Mouse (Mus musculus): Measurements from ENCODE around the gene Il17f. TPM values are rescaled to one million over a fixed set of nuclear protein-coding genes. Genes with fewer than 3 reads are reported as not detected.
"Not testable (repeated sequence)": the region's sequence is repeated elsewhere in the genome, so short reads cannot be mapped to it uniquely, and the experiment has no call there.

The Il17f gene
- polyA plus RNA-seq, 1 experiment from 2014 or later: not detected

DNA sequence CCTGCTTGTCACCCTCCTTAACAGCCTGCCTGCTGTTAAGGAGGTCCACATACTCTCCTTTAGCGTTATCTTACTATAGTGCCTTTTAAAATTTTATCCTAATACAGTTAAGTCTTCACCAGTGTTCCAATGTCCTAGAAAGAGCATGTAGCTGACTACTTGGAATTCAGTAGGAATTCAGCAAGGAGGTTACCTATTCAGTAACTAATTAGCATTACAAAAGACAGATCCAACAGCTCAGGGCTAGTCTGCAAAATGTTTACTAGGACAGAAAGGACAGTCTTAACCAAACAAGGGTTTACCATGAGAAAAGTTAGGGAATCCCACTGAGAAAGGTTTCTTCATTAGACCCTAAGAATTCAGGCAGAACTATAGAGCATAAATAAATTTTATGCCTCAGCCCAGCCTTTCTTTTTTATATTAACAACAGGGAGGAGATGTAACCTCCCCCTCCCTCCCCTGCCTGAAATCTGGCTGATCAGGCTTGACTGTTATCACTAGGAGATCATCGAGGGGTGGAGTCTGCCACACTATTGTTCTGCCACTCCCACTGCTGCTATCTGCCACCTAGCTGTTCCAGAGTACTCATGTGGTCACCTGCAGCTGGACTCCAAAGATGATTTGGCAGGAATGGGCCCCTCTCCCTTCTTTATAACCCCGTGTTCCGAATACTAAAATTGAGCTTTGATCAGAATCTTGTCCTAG is 16.2 kb downstream of the Il17f start:
- not testable (repeated sequence) for H3K4me1 ChIP-seq; ATAC-seq (replicated peaks); H3K36me3 ChIP-seq; H3K9ac ChIP-seq (replicated peaks); H3K27ac ChIP-seq (replicated peaks); H3K27me3 ChIP-seq; H3K9me3 ChIP-seq; H3K4me3 ChIP-seq; H3K4me2 ChIP-seq (replicated peaks)
- WGBS: 82% methylated on average over 4 of the region's 4 CpGs

DNA sequence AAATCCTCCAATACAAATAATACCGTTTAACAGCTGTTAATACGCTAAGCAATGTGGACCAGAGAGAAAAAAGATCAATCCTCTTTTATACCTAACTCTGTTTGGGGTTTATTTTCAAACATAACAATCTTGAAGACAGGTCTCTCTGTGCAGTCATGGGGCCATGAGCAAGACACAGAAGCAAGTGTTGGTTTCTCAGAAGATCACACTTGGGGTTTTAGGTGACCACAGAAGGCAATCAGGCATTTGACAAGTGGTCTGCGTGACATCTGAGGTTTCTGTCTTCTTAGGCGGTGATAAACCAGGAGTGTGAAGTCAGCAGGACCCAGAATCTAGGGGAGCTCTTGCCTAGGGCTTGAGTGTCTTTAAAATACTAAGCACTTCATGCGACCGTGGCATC is 23.9 kb downstream of the Il17f start:
- no peak for ATAC-seq (replicated peaks)
- H3K27ac ChIP-seq (replicated peaks): no peak overlapping the region
- H3K4me2 ChIP-seq (replicated peaks): no peak overlapping the region
- H3K9ac ChIP-seq (replicated peaks): no peak overlapping the region
- no peaks in the 10 kb centered on the region for H3K4me1 ChIP-seq
- no peak overlapping the region for H3K4me3 ChIP-seq
- WGBS: 84% methylated on average over 6 of the region's 6 CpGs
- no peaks in the 10 kb centered on the region for H3K36me3 ChIP-seq
- H3K27me3 ChIP-seq: no peaks in the 10 kb centered on the region
- H3K9me3 ChIP-seq: no peaks in the 10 kb centered on the region

DNA sequence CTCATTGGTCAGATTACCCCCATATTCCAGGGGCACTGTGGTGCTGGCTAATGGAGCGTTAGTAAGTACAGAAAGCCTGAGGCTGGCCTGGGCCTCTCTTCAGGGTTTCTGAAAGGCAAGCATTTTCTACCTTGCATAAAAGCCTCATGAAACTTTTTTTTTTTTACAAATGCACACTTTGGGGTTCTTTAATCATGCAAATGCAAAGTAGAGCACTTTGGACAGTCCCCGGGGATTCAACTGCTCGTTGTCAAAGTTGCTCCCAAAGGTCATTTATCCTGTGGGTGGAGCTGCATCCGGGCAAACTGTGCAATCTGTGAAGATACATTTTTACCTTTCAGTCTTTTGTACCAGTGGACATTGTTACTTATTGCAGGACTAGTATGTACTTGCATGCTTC is 29.0 kb downstream of the Il17f start:
- Histone ChIP-seq H3K4me3 (no peak overlapping the region), H3K9me3 (no peaks in the 10 kb centered on the region), H3K4me1 (no peaks in the 10 kb centered on the region), H3K36me3 (no peaks in the 10 kb centered on the region), H3K27ac (replicated peaks) (no peak overlapping the region), H3K9ac (replicated peaks) (no peak overlapping the region), H3K27me3 (no peaks in the 10 kb centered on the region), H3K4me2 (replicated peaks) (no peak overlapping the region)
- no peak for ATAC-seq (replicated peaks)
- 33% methylated on average over 4 of the region's 4 CpGs for WGBS

DNA sequence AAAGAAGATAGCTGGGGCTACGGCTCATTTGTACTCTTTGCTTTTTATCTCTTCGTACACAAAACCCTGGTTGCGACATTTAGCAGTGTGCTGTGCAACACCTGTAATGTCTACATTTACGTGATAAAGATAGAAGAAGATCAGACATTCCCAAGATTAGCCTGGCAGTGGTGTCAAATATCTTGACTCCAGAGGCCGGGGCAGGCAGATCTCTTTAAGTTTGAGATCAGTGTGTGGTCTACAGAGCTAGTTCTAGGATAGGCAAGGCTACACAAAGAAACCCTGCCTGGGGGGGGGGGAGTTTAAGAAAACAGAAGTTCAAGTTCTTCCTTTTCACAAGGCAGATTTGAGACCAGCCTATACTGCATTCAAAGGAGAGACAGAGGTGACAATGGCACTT is 30.1 kb downstream of the Il17f start:
- no peak overlapping the region for H3K27ac ChIP-seq (replicated peaks)
- no peak for ATAC-seq (replicated peaks)
- no peaks in the 10 kb centered on the region for H3K27me3 ChIP-seq
- 91% methylated on average over 5 of the region's 5 CpGs for WGBS
- H3K9ac ChIP-seq (replicated peaks): no peak overlapping the region
- no peaks in the 10 kb centered on the region for H3K36me3 ChIP-seq
- H3K4me3 ChIP-seq: no peak overlapping the region
- H3K4me1 ChIP-seq: no peaks in the 10 kb centered on the region
- no peaks in the 10 kb centered on the region for H3K9me3 ChIP-seq
- H3K4me2 ChIP-seq (replicated peaks): no peak overlapping the region

DNA sequence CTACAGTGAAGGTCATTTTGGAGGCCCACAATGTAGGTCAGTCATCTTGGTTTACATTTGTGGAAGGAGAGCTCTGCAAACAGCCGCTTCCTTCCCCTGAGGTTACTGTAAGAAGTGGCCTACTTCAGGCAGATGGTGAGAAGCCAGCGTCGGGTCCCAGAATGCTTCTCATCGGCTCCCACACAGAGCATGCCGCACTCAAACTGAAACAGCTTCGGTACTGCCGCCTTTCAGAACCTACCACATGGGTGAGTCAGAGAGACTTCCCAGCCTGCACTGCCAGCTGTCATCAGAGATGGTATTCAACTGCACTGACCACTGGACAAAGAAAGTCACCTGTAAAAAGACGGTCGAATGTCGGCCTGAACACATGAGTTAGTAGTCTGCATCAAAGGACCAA is 30.6 kb downstream of the Il17f start:
- no peaks in the 10 kb centered on the region for H3K4me1 ChIP-seq
- no peak overlapping the region for H3K4me3 ChIP-seq
- no peak overlapping the region for H3K27ac ChIP-seq (replicated peaks)
- WGBS: 92% methylated on average over 10 of the region's 10 CpGs
- H3K9ac ChIP-seq (replicated peaks): no peak overlapping the region
- H3K9me3 ChIP-seq: no peaks in the 10 kb centered on the region
- no peaks in the 10 kb centered on the region for H3K27me3 ChIP-seq
- no peaks in the 10 kb centered on the region for H3K36me3 ChIP-seq
- ATAC-seq (replicated peaks): no peak
- no peak overlapping the region for H3K4me2 ChIP-seq (replicated peaks)

DNA sequence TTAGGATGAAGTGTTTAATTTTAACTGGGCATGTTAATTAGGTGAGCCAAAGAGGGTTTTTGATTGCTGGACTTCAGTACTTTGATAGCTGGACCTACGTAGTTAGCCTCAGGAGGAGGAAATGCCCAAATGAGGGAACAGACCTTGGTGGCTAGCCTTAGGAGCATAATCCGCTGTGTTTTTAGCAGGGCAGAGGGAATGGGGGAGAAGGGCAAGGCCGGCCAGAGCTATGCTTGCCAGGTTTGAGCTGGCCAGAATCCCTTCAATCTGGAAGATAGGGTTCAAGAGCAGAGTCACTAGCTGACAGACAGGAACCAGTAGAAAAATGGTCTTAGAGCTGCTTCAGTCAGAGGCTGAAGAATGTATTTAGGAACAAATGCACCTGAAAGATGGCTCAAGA is 32.8 kb downstream of the Il17f start:
- Histone ChIP-seq H3K9ac (replicated peaks) (no peak overlapping the region), H3K9me3 (no peaks in the 10 kb centered on the region), H3K4me3 (no peak overlapping the region), H3K27me3 (no peaks in the 10 kb centered on the region), H3K36me3 (no peaks in the 10 kb centered on the region), H3K27ac (replicated peaks) (no peak overlapping the region), H3K4me1 (no peaks in the 10 kb centered on the region), H3K4me2 (replicated peaks) (no peak overlapping the region)
- 90% methylated on average over 3 of the region's 3 CpGs for WGBS
- no peak for ATAC-seq (replicated peaks)

DNA sequence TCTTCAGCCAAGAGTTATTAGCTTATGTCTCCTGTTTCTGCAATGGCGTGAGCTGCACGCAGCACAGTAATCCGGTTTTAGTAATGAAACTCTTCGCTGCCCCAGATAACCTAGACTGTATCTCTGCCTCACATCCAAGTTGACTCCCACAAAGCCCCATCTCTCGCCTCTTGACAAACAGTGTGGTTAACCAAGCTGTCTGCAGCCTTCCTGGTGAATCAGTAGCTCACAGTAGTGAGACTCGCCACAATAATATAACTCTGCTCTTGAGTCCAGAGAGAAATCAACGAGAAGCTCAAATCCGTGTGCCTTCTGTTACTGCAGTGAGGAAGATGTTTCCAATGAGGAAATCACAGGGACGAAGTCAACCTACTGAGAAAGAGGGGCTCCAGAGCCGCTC is 36.0 kb downstream of the Il17f start:
- no peaks in the 10 kb centered on the region for H3K9me3 ChIP-seq
- no peaks in the 10 kb centered on the region for H3K36me3 ChIP-seq
- H3K4me3 ChIP-seq: no peak overlapping the region
- ATAC-seq (replicated peaks): no peak
- H3K4me2 ChIP-seq (replicated peaks): no peak overlapping the region
- WGBS: 91% methylated on average over 10 of the region's 10 CpGs
- no peaks in the 10 kb centered on the region for H3K27me3 ChIP-seq
- H3K27ac ChIP-seq (replicated peaks): no peak overlapping the region
- H3K9ac ChIP-seq (replicated peaks): no peak overlapping the region
- H3K4me1 ChIP-seq: no peaks in the 10 kb centered on the region

DNA sequence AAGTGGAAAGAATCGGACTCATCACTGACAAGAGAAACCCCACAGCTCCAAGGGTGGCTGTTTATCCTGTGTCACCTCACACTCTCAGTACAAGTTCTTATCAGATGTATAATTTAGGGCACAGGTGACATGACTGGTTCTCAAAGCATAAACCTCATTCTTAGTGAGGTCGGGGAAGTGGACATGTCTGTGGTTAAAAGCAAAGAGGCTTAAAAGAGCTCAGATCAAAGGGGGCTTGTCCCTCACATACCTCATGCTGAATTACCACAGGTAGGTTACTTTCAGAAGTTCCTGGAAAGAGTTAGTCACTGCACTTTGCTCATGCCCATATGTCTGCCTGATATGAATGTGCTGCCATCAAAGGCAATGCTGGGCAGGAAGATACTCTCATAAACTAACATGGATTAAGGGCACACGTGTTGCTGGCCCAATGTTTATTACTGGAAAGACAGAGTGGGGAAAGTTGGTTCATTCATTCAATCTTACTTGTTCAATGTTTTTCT is 49.9 kb downstream of the Il17f start:
- H3K27me3 ChIP-seq: no peaks in the 10 kb centered on the region
- no peak overlapping the region for H3K4me3 ChIP-seq
- no peaks in the 10 kb centered on the region for H3K4me1 ChIP-seq
- ATAC-seq (replicated peaks): no peak
- no peak overlapping the region for H3K27ac ChIP-seq (replicated peaks)
- H3K36me3 ChIP-seq: no peaks in the 10 kb centered on the region
- no peaks in the 10 kb centered on the region for H3K9me3 ChIP-seq
- WGBS: 86% methylated on average over 3 of the region's 3 CpGs
- no peak overlapping the region for H3K4me2 ChIP-seq (replicated peaks)
- no peak overlapping the region for H3K9ac ChIP-seq (replicated peaks)

DNA sequence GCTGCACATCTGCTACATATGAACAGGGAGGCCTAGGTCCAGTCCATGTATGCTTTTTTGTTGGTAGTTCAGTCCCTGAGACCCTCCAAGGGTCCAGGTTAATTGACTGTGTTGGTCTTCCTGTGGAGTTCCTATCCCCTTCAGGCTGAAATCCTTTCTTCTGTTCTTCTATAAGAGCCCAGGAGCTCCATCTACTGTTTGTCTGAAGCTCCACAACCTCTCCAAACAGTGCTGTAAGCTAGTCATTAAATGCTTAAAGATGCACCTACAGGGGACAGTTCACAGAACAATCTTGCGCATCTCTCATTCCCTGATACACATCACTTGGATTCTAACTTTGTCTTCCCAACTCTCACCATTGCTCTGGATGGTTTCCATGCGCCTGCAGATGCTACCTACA is 51.9 kb downstream of the Il17f start:
- Histone ChIP-seq H3K4me2 (replicated peaks) (no peak overlapping the region), H3K9me3 (no peaks in the 10 kb centered on the region), H3K9ac (replicated peaks) (no peak overlapping the region), H3K27me3 (no peaks in the 10 kb centered on the region), H3K36me3 (no peaks in the 10 kb centered on the region), H3K4me1 (no peaks in the 10 kb centered on the region), H3K4me3 (no peak overlapping the region), H3K27ac (replicated peaks) (no peak overlapping the region)
- WGBS: 89% methylated on average over 2 of the region's 2 CpGs
- ATAC-seq (replicated peaks): no peak

DNA sequence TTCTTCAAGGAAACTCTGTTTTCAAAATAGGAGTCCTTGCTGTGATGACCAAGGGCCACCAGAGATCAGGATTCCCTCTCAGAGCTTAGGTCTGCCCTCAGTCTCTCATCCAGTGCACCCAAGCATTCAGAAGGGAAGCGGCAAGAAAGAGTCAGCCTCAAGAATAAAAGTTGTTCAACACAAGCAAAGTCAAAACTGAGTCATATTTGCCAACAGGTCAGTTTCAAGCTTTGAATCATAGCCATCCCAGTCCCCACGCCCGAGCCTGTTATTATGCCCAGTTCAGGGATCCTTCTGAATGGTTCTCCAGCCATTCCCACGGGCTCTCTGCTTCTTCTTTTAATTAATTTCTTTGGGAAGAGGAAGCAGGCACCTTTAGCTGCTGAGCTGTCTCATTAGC is 53.8 kb downstream of the Il17f start:
- WGBS: 74% methylated on average over 4 of the region's 4 CpGs
- Histone ChIP-seq H3K9me3 (no peaks in the 10 kb centered on the region), H3K27ac (replicated peaks) (no peak overlapping the region), H3K27me3 (no peaks in the 10 kb centered on the region), H3K36me3 (no peaks in the 10 kb centered on the region), H3K9ac (replicated peaks) (no peak overlapping the region), H3K4me3 (no peak overlapping the region), H3K4me1 (no peaks in the 10 kb centered on the region), H3K4me2 (replicated peaks) (no peak overlapping the region)
- ATAC-seq (replicated peaks): no peak

DNA sequence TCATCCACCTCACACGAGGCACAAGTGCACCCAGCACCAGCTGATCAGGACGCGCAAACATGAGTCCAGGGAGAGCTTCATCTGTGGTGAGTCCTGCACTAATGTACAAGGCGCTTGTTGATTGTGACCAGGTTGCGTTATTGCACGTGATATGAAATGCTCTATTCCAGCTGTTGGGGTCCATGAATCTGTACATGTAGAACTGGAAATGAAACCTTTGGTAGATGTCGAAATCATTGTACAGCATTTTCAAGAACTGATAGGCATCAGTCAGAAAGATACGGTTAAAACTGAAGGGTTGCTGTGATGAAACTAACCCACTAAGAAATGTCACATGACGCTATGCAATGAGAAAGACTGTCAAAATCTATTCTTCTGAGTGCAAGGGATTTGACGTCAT is 59.5 kb downstream of the Il17f start, which contains the start of gene Il17a:
Gene Il17a (plus strand): TSS at position 3 of the 400 bp plus-strand sequence.
- Histone ChIP-seq H3K9ac (replicated peaks) (no peak within 1 kb of the TSS), H3K9me3 (no peaks in the 10 kb centered on the region), H3K4me1 (no peaks in the 10 kb centered on the region), H3K27me3 (no peaks in the 10 kb centered on the region), H3K36me3 (no peaks in the 10 kb centered on the region), H3K27ac (replicated peaks) (no peak within 1 kb of the TSS), H3K4me2 (replicated peaks) (no peak within 1 kb of the TSS), H3K4me3 (no peak within 1 kb of the TSS)
- WGBS: 94% methylated on average over 10 of the region's 10 CpGs
- no peak for ATAC-seq (replicated peaks)
